Mouse (Mus musculus): Measurements from ENCODE around the gene Ubtd2.

The Ubtd2 gene

GRCm38 (mm10) chr11:32561465-32562355 lies 106.5 kb downstream of the Ubtd2 start:
- no peak for DNase-seq (ENCODE audit: extremely low read depth, low read depth)

GRCm38 (mm10) chr11:32562706-32563105 lies 107.5 kb downstream of the Ubtd2 start:
- DNase-seq (ENCODE audit: extremely low read depth, low read depth), result no peak

GRCm38 (mm10) chr11:32563660-32564059 lies 108.5 kb downstream of the Ubtd2 start:
- DNase-seq (ENCODE audit: extremely low read depth, low read depth), result peak; percentile 32

- DNase-seq (ENCODE audit: extremely low read depth, low read depth), result no peak
Measured at GRCm38 (mm10) chr11:32564629-32565028, 109.5 kb downstream of the Ubtd2 start.

- DNase-seq (ENCODE audit: extremely low read depth, low read depth), result peak; percentile 80
Measured at GRCm38 (mm10) chr11:32565088-32565487, 109.9 kb downstream of the Ubtd2 start.

GRCm38 (mm10) chr11:32566184-32566583 lies 111.0 kb downstream of the Ubtd2 start:
- DNase-seq (ENCODE audit: extremely low read depth, low read depth), result no peak
